Mouse (Mus musculus) ES-E14 (cell line): ENCODE data around the gene Hectd1. TPM values are rescaled to one million over a fixed set of nuclear protein-coding genes. Genes with fewer than 3 reads are reported as not detected.

Experiments used
- DNase-seq: peaks from one replicate; pipeline ENCODE4 v3.0.0-alpha.2; 2013; ENCODE audit warnings: low read depth, low spot score
- H3K27ac ChIP-seq: 2 replicates; pipeline ENCODE4 v1.5.1; 2012; ENCODE audit warnings: low read depth, mild to moderate bottlenecking, low read length, moderate library complexity, mixed read lengths; ENCODE audit not compliant: poor library complexity, insufficient read depth, severe bottlenecking
- H3K36me3 ChIP-seq: 2 replicates; pipeline ENCODE4 v1.6.1; 2012; ENCODE audit warnings: mild to moderate bottlenecking, low read length, moderate library complexity, mixed read lengths; ENCODE audit not compliant: control insufficient read depth, poor library complexity, insufficient read depth, severe bottlenecking
- H3K4me1 ChIP-seq, 2 experiments: fragments of 150-350 bp in 1 of 2; sonication (generic) in 1 of 2; 2 replicates each; pipeline ENCODE4 v1.6.1; 2012; ENCODE audit warnings: low read length in 2 of 2, mild to moderate bottlenecking in 1 of 2, mixed read lengths in 1 of 2; ENCODE audit not compliant: control insufficient read depth in 2 of 2, insufficient read depth in 2 of 2, poor library complexity in 1 of 2
- H3K4me3 ChIP-seq, 2 experiments: fragments of 150-350 bp in 1 of 2; sonication (generic) in 1 of 2; 2 replicates each; pipeline ENCODE4 v1.5.1; 2012; ENCODE audit warnings: low read length in 2 of 2, low read depth in 1 of 2, mild to moderate bottlenecking in 1 of 2, mixed read lengths in 1 of 2; ENCODE audit not compliant: insufficient read depth in 1 of 2, poor library complexity in 1 of 2, severe bottlenecking in 1 of 2
- H3K9ac ChIP-seq: 2 replicates; pipeline ENCODE4 v1.6.1; 2012; ENCODE audit warnings: low read depth, mild to moderate bottlenecking, low read length, mixed read lengths; ENCODE audit not compliant: poor library complexity, insufficient read depth, severe bottlenecking
- H3K9me3 ChIP-seq: fragments of 150-350 bp; sonication (generic); 2 replicates; pipeline ENCODE4 v1.6.1; 2012; ENCODE audit warnings: low read depth, mild to moderate bottlenecking, low read length; ENCODE audit not compliant: control insufficient read depth, insufficient read depth
- CHD2 ChIP-seq: IDR thresholded peaks from 2 replicates; pipeline ENCODE4 v1.6.1; 2014; ENCODE audit warnings: mild to moderate bottlenecking, low read depth, low read length, inconsistent platforms
- HCFC1 ChIP-seq: IDR thresholded peaks from 2 replicates; pipeline ENCODE4 v1.6.1; 2012; ENCODE audit warnings: low read length, inconsistent platforms, borderline replicate concordance; ENCODE audit not compliant: insufficient read depth
- MAFK ChIP-seq: IDR thresholded peaks from 2 replicates; pipeline ENCODE4 v1.6.1; 2014; ENCODE audit warnings: mild to moderate bottlenecking, low read depth, low read length, inconsistent platforms; ENCODE audit not compliant: insufficient read depth
- ZC3H11A ChIP-seq: IDR thresholded peaks from 2 replicates; pipeline ENCODE4 v1.6.1; 2012; ENCODE audit warnings: low read depth, mild to moderate bottlenecking, inconsistent platforms, low read length, borderline replicate concordance
- ZNF384 ChIP-seq: IDR thresholded peaks from 2 replicates; pipeline ENCODE4 v1.6.1; 2012; ENCODE audit warnings: low read depth, low read length, inconsistent platforms
- in situ Hi-C, 2 experiments: fragments of 600-800 bp; cut with MboI; formaldehyde crosslinking; loops; one replicate each; pipeline ENCODE4 v1.15.1; 2025; ENCODE audit warnings: low sequenced_read_pairs in 2 of 2, inconsistent platforms in 1 of 2; ENCODE audit not compliant: unreplicated experiment in 2 of 2
- total RNA-seq: library from RNA; depleted of rRNA; stranded (reverse); fragments of 300-350 nt; gene quantifications from 2 replicates; pipeline ENCODE4 v1.2.3, GENCODE M21; 2012

Gene Hectd1
- total RNA-seq, 1 experiment = 45.1 TPM

GRCm38 (mm10) chr12:51851617-51852016, 22.3 kb upstream of the Hectd1 start:
- TF ChIP-seq HCFC1 = no peak
- no peak for TF ChIP-seq CHD2
- H3K4me3 ChIP-seq = no peak overlapping the region
- in situ Hi-C loops = no loop called here
- no peaks in the 10 kb centered on the region for H3K9me3 ChIP-seq
- DNase-seq = no peak
- H3K4me1 ChIP-seq = 0 out of 4 replicates have a peak, but pooled peaks cover 0 to 1% of the 10 kb centered on the region in 2 experiments
- no peak overlapping the region for H3K9ac ChIP-seq
- H3K27ac ChIP-seq = no peak overlapping the region
- no peaks in the 10 kb centered on the region for H3K36me3 ChIP-seq

- in situ Hi-C loops = no loop called here
- H3K27ac ChIP-seq = no peak overlapping the region
Measured at GRCm38 (mm10) chr12:51851155-51851554, 21.8 kb upstream of the Hectd1 start.

GRCm38 (mm10) chr12:51850339-51850738, 21.0 kb upstream of the Hectd1 start:
- no peaks in the 10 kb centered on the region for H3K36me3 ChIP-seq
- no peak overlapping the region for H3K27ac ChIP-seq
- no peaks in the 10 kb centered on the region for H3K9me3 ChIP-seq
- no peak for DNase-seq
- no peak overlapping the region for H3K9ac ChIP-seq
- in situ Hi-C loops = no loop called here
- TF ChIP-seq HCFC1 (no peak), ZNF384 (no peak), MAFK (no peak), CHD2 (no peak), ZC3H11A (no peak)
- H3K4me1 ChIP-seq = peaks cover 0 to 1% of the 10 kb centered on the region in 2 experiments; a peak in 1 of 4 replicates
- no peak overlapping the region for H3K4me3 ChIP-seq

More at GRCm38 (mm10) chr12:51851155-51851554, 21.8 kb upstream of the Hectd1 start:
- Histone ChIP-seq H3K36me3 (no peaks in the 10 kb centered on the region), H3K4me1 (0 out of 4 replicates have a peak, but pooled peaks cover 0 to 1% of the 10 kb centered on the region in 2 experiments), H3K4me3 (no peak overlapping the region), H3K9ac (no peak overlapping the region), H3K9me3 (no peaks in the 10 kb centered on the region)
- DNase-seq = no peak
- no peak for TF ChIP-seq CHD2
- TF ChIP-seq MAFK = no peak
- TF ChIP-seq ZC3H11A = no peak
- no peak for TF ChIP-seq ZNF384

DNA sequence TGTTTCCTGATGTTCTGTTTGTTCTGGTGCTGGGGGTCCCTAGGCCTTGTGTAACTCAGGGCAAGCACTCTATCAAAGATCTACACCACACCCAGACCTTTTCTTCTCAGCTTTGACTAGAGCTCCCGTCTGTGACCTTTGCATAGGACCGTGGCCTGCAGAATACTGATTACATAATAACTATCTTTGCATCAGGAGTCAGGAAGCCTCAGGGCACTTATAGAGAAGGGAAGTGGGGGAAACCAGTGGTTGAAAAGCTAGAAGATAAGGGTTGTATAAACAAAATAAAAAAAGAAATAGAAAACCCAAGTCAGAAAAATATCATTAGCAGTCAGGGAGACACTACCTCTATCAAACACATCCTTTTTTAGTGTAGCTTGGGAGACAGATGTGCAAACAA, 20.6 kb upstream of the Hectd1 start:
- in situ Hi-C loops = no loop called here
- DNase-seq = no peak
- Histone ChIP-seq H3K4me1 (peaks cover 0 to 1% of the 10 kb centered on the region in 2 experiments; a peak in 1 of 4 replicates), H3K9me3 (no peaks in the 10 kb centered on the region), H3K4me3 (no peak overlapping the region), H3K9ac (no peak overlapping the region), H3K27ac (no peak overlapping the region), H3K36me3 (no peaks in the 10 kb centered on the region)
- TF ChIP-seq ZC3H11A (no peak), HCFC1 (no peak), MAFK (no peak), ZNF384 (no peak), CHD2 (no peak)
